ENCODE assay signal across 17 mouse cellular contexts in genomic region chr6:120055666-120056540, GRCm38 (mm10). TPM values are rescaled to one million over a fixed set of nuclear protein-coding genes. Genes with fewer than 3 reads are reported as not detected.
DNase-seq lines count a peak whose midpoint lies in the region; ATAC-seq and TF ChIP-seq lines count a peak whose summit lies in the region.
"Had no signal": no experiment of that assay in that cellular context is flagged by ENCODE, and none has a peak within 500 bp of the region (broad histone marks: within the 10 kb centered on the region; RNA-seq: fewer than 3 reads in every experiment).

No protein-coding gene starts in this region.

- H3K9ac ChIP-seq in hindbrain, postnatal 0 days (replicated peaks; ENCODE audit: low read length): no peak overlapping the region
- H3K9ac ChIP-seq in hindbrain, embryonic 14.5 days: no peak overlapping the region
- H3K9ac ChIP-seq: forebrain, embryonic 12.5 days; hindbrain, embryonic 12.5 days had no signal

- ATAC-seq in hindbrain, postnatal 0 days: no peak
- ATAC-seq in hindbrain, embryonic 14.5 days (ENCODE audit: low FRiP score): no peak
- no peak for ATAC-seq in erythroid progenitor cell, adult 5-6 weeks (replicated peaks; ENCODE audit: low FRiP score, poor library complexity, severe bottlenecking)

- no peak overlapping the region for H3K27ac ChIP-seq in hindbrain, postnatal 0 days
- no peak overlapping the region for H3K27ac ChIP-seq in hindbrain, embryonic 14.5 days
- peak overlapping the region; percentile 73 for H3K27ac ChIP-seq in gastrocnemius, adult 2 months
- H3K27ac ChIP-seq: forebrain, embryonic 12.5 days; hindbrain, embryonic 12.5 days had no signal

- intact Hi-C loops in gastrocnemius, adult 2 months (cut with DNase I): no loop called here

- peak; percentile 24 for DNase-seq in hindbrain, postnatal 0 days (ENCODE audit: low spot score)
- no peak for DNase-seq in hindbrain, embryonic 14.5 days (ENCODE audit: low spot score)
- peak; percentile 54 for DNase-seq in CD4-positive, CD25-positive, alpha-beta regulatory T cell, adult 2 months (ENCODE audit: low read depth, low spot score)
- DNase-seq in gastrocnemius, adult 2 months: peak; percentile 62
- peak; percentile 43 for DNase-seq in skeletal muscle tissue, adult 2 months (ENCODE audit: low read depth, low spot score)
- DNase-seq in testis, postnatal 10 days (ENCODE audit: low spot score): no peak
- no peak for DNase-seq in layer of hippocampus, adult 8-10 months (ENCODE audit: low spot score in 2 of 2)
- DNase-seq: adrenal gland, adult 8-10 months; cerebellum, postnatal 36 days; liver had no signal

- no peaks in the 10 kb centered on the region for H3K27me3 ChIP-seq in hindbrain, postnatal 0 days (ENCODE audit: insufficient read depth, low read length)
- H3K27me3 ChIP-seq in hindbrain, embryonic 14.5 days (ENCODE audit: control insufficient read depth, insufficient read depth, low read length): no peaks in the 10 kb centered on the region
- H3K27me3 ChIP-seq: forebrain, embryonic 12.5 days; hindbrain, embryonic 12.5 days had no signal

- H3K9me3 ChIP-seq in hindbrain, postnatal 0 days (ENCODE audit: low read length): no peaks in the 10 kb centered on the region
- H3K9me3 ChIP-seq in hindbrain, embryonic 14.5 days (ENCODE audit: control insufficient read depth, low read length): no peaks in the 10 kb centered on the region
- H3K9me3 ChIP-seq: forebrain, embryonic 12.5 days; hindbrain, embryonic 12.5 days had no signal

- no peaks in the 10 kb centered on the region for H3K4me1 ChIP-seq in hindbrain, postnatal 0 days (ENCODE audit: insufficient read depth, low read length)
- no peaks in the 10 kb centered on the region for H3K4me1 ChIP-seq in hindbrain, embryonic 14.5 days (replicated peaks; ENCODE audit: control insufficient read depth, insufficient read depth, low read length)
- H3K4me1 ChIP-seq: forebrain, embryonic 12.5 days; hindbrain, embryonic 12.5 days had no signal

- no peak for TF ChIP-seq CTCF in hindbrain, postnatal 0 days (IDR thresholded peaks at IDR 0.05; ENCODE audit: low read depth)
- no peak for TF ChIP-seq CTCF in gastrocnemius, adult 2 months (IDR thresholded peaks at IDR 0.05)

- H3K36me3 ChIP-seq in hindbrain, postnatal 0 days (ENCODE audit: insufficient read depth, low read length): no peaks in the 10 kb centered on the region
- no peaks in the 10 kb centered on the region for H3K36me3 ChIP-seq in hindbrain, embryonic 14.5 days (replicated peaks; ENCODE audit: control insufficient read depth, insufficient read depth)
- H3K36me3 ChIP-seq: forebrain, embryonic 12.5 days; hindbrain, embryonic 12.5 days had no signal

- H3K4me3 ChIP-seq in hindbrain, postnatal 0 days (ENCODE audit: low read length): no peak overlapping the region
- no peak overlapping the region for H3K4me3 ChIP-seq in hindbrain, embryonic 14.5 days (replicated peaks; ENCODE audit: low read length)
- no peak overlapping the region for H3K4me3 ChIP-seq in gastrocnemius, adult 2 months
- H3K4me3 ChIP-seq: forebrain, embryonic 12.5 days; hindbrain, embryonic 12.5 days had no signal

- 69% methylated on average over 2 of the region's 2 CpGs for WGBS in hindbrain, postnatal 0 days
- 82% methylated on average over 2 of the region's 2 CpGs for WGBS in hindbrain, embryonic 14.5 days

- H3K4me2 ChIP-seq in hindbrain, postnatal 0 days (ENCODE audit: low read depth, low read length): no peak overlapping the region
- no peak overlapping the region for H3K4me2 ChIP-seq in hindbrain, embryonic 14.5 days (replicated peaks)
- H3K4me2 ChIP-seq: forebrain, embryonic 12.5 days; hindbrain, embryonic 12.5 days; midbrain, embryonic 11.5 days had no signal

RNA-seq across cellular contexts. Expression of gene Wnk1, which starts 17.4 kb away (rescaled TPM):
- total RNA-seq in hindbrain, postnatal 0 days (2014; rRNA removed): 118 and 133 TPM in 2 replicates
- 42.7 and 42.8 TPM in 2 replicates for polyA plus RNA-seq in hindbrain, postnatal 0 days (2015; fragmentation: Nextera tagmentation; extraction: Ambion mirVana)
- polyA plus RNA-seq in hindbrain, embryonic 14.5 days (2014; fragmentation: Nextera tagmentation; extraction: Ambion mirVana): 48.4 and 59.1 TPM in 2 replicates
- 100 to 1,000 TPM; 305 to 369 TPM for total RNA-seq in gastrocnemius, adult 2 months (2021)
- total RNA-seq in erythroid progenitor cell, adult 5-6 weeks (2015; ENCODE audit: low replicate concordance): 952 and 1,049 TPM in 2 replicates
- 745 and 1,012 TPM in 2 replicates for total RNA-seq in erythroid progenitor cell, adult 5-6 weeks (2017; ENCODE audit: low replicate concordance)
- total RNA-seq in layer of hippocampus, adult 8-10 months (2022): 100 to 1,000 TPM; 212 to 252 (median 217) TPM

RNA-seq across cellular contexts. Expression of gene Ninj2, which starts 37.2 kb away (rescaled TPM):
- not detected in 2 replicates for total RNA-seq in hindbrain, postnatal 0 days (2014; rRNA removed)
- polyA plus RNA-seq in hindbrain, postnatal 0 days (2015; fragmentation: Nextera tagmentation; extraction: Ambion mirVana): not detected in 2 replicates
- polyA plus RNA-seq in hindbrain, embryonic 14.5 days (2014; fragmentation: Nextera tagmentation; extraction: Ambion mirVana): not detected in 2 replicates
- total RNA-seq in gastrocnemius, adult 2 months (2021): not detected
- total RNA-seq in erythroid progenitor cell, adult 5-6 weeks (2015; ENCODE audit: low replicate concordance): 3.6 TPM in 1 of 2 replicates, not detected in the other
- not detected in 2 replicates for total RNA-seq in erythroid progenitor cell, adult 5-6 weeks (2017; ENCODE audit: low replicate concordance)
- 1 to 10 TPM; 1.4 to 3.1 (median 2.3) TPM for total RNA-seq in layer of hippocampus, adult 8-10 months (2022)
- total RNA-seq: adrenal gland, adult 8-10 months; MEL had no signal
- polyA plus RNA-seq: forebrain, embryonic 12.5 days; hindbrain, embryonic 12.5 days; large intestine, adult 2 months; midbrain, embryonic 11.5 days; stomach, embryonic 14.5 days had no signal

Comparison
In these comparisons a context has a peak if more than half of its experiments do, and no peak if none do; other contexts are left out.
1. DNase-seq: peak in hindbrain, postnatal 0 days (single experiment), CD4-positive, CD25-positive, alpha-beta regulatory T cell, adult 2 months (single experiment), gastrocnemius, adult 2 months (single experiment) and skeletal muscle tissue, adult 2 months (single experiment); none in hindbrain, embryonic 14.5 days (single experiment), testis, postnatal 10 days (single experiment) and layer of hippocampus, adult 8-10 months (0 of 2).